Mouse (Mus musculus) kidney, embryonic 15.5 days (tissue): ENCODE measurements around the gene Trp53. TPM values are rescaled to one million over a fixed set of nuclear protein-coding genes. Genes with fewer than 3 reads are reported as not detected.

Experiments used
- microRNA counts: library from miRNA; unstranded; fragments of <30 nt; microRNA quantifications from one replicate; lab custom pipeline; 2016
- microRNA-seq: library from miRNA; unstranded; fragments of <30 nt; microRNA quantifications from one replicate; pipeline ENCODE4, GENCODE M21; 2016
- polyA plus RNA-seq: library from polyadenylated mRNA; unstranded; fragments of >200 nt; fragmentation: Nextera tagmentation; extraction: Ambion mirVana; gene quantifications from 2 replicates; pipeline ENCODE4 v1.2.1, GENCODE M21; 2015

Gene Trp53
- polyA plus RNA-seq, 1 experiment from 2014 or later = 195 TPM

MicroRNAs within 50 kb of the gene (microRNA counts, 519-probe panel; counts per million panel counts)
- 2,727 counts per million, percentile 65 among the panel's probes with 10 or more counts for microRNA mmu-miR-467f (lab: Ali Mortazavi, UCI)

Small RNAs within 50 kb of the gene (microRNA-seq; reads per million reads assigned to microRNA genes)
- not detected for gene Mir467f

Other genes starting within 250 kb of the Trp53 start
- gene Rnf227, start 239.9 kb upstream of the Trp53 start, polyA plus RNA-seq = 16.6 and 17.1 TPM in 2 replicates
- gene Chd3, start 211.0 kb upstream of the Trp53 start, polyA plus RNA-seq = 54.8 and 62.8 TPM in 2 replicates
- gene Naa38, start 184.9 kb upstream of the Trp53 start, polyA plus RNA-seq = 153 and 155 TPM in 2 replicates
- gene Cyb5d1, start 184.7 kb upstream of the Trp53 start, polyA plus RNA-seq = 30.2 and 30.5 TPM in 2 replicates
- 41.9 and 44.3 TPM in 2 replicates for gene Tmem88, start 182.1 kb upstream of the Trp53 start, polyA plus RNA-seq
- 32.6 and 33.0 TPM in 2 replicates for gene Kdm6b, start 166.7 kb upstream of the Trp53 start, polyA plus RNA-seq
- 0.73 and 0.87 TPM in 2 replicates for gene Dnah2, start 31.2 kb upstream of the Trp53 start, polyA plus RNA-seq
- 11.9 and 14.3 TPM in 2 replicates for gene Efnb3, start 20.2 kb upstream of the Trp53 start, polyA plus RNA-seq
- 26.6 and 27.9 TPM in 2 replicates for gene Wrap53, start 104 bp upstream of the Trp53 start, polyA plus RNA-seq
- gene Atp1b2, start 25.6 kb downstream of the Trp53 start, polyA plus RNA-seq = 11.2 and 13.5 TPM in 2 replicates
- gene Shbg, start 37.5 kb downstream of the Trp53 start, polyA plus RNA-seq = 0.30 and 0.49 TPM in 2 replicates
- 17.8 and 23.1 TPM in 2 replicates for gene Sat2, start 41.7 kb downstream of the Trp53 start, polyA plus RNA-seq
- 29.2 TPM in 2 replicates for gene Fxr2, start 52.6 kb downstream of the Trp53 start, polyA plus RNA-seq
- gene Sox15, start 75.0 kb downstream of the Trp53 start, polyA plus RNA-seq = 0.18 and 0.19 TPM in 2 replicates
- gene Mpdu1, start 82.3 kb downstream of the Trp53 start, polyA plus RNA-seq = 71.8 and 78.0 TPM in 2 replicates
- 10.0 and 14.1 TPM in 2 replicates for gene Cd68, start 85.8 kb downstream of the Trp53 start, polyA plus RNA-seq
- gene Eif4a1, start 92.1 kb downstream of the Trp53 start, polyA plus RNA-seq = 586 and 589 TPM in 2 replicates
- gene Senp3, start 101.7 kb downstream of the Trp53 start, polyA plus RNA-seq = 91.6 and 95.2 TPM in 2 replicates
- gene Tnfsf13, start 105.4 kb downstream of the Trp53 start, polyA plus RNA-seq = 0.45 and 0.53 TPM in 2 replicates
- gene Tnfsf12, start 115.5 kb downstream of the Trp53 start, polyA plus RNA-seq = 9.1 and 11.1 TPM in 2 replicates
- 4.5 and 7.0 TPM in 2 replicates for gene Tnfsfm13, start 115.7 kb downstream of the Trp53 start, polyA plus RNA-seq
- gene Polr2a, start 178.3 kb downstream of the Trp53 start, polyA plus RNA-seq = 29.9 and 31.1 TPM in 2 replicates
- 0.27 and 0.36 TPM in 2 replicates for gene Slc35g3, start 181.6 kb downstream of the Trp53 start, polyA plus RNA-seq
- gene Zbtb4, start 185.6 kb downstream of the Trp53 start, polyA plus RNA-seq = 1.9 and 2.8 TPM in 2 replicates
- 11.4 and 12.3 TPM in 2 replicates for gene Chrnb1, start 215.6 kb downstream of the Trp53 start, polyA plus RNA-seq
- 2.0 and 2.5 TPM in 2 replicates for gene Fgf11, start 221.5 kb downstream of the Trp53 start, polyA plus RNA-seq
- 8.3 TPM in 2 replicates for gene Tmem102, start 225.3 kb downstream of the Trp53 start, polyA plus RNA-seq
- not detected in 2 replicates for gene Gm39566, start 234.9 kb downstream of the Trp53 start, polyA plus RNA-seq
- not detected in 2 replicates for gene Spem2, start 238.1 kb downstream of the Trp53 start, polyA plus RNA-seq
- gene Spem1, start 241.8 kb downstream of the Trp53 start, polyA plus RNA-seq = 0.14 and 0.32 TPM in 2 replicates